Mouse (Mus musculus) hindbrain, embryonic 15.5 days (tissue): ENCODE results near the gene Ubtd2. TPM values are rescaled to one million over a fixed set of nuclear protein-coding genes. Genes with fewer than 3 reads are reported as not detected.

ENCODE experiments used
- ATAC-seq: fragments of 200-750 bp; cut with Nextera tagmentation; 2 replicates; pipeline ENCODE4 v1.8.0; 2017; ENCODE audit warnings: low read depth, moderate number of reproducible peaks, moderate TSS enrichment; ENCODE audit not compliant: low FRiP score
- H3K27ac ChIP-seq: fragments of 300-500 bp; sonication (generic); replicated peaks from 2 replicates; pipeline ENCODE4 v1.5.1; 2015; ENCODE audit warnings: mild to moderate bottlenecking, inconsistent platforms
- H3K27me3 ChIP-seq: fragments of 300-500 bp; sonication (generic); 2 replicates; pipeline ENCODE4 v1.6.1; 2015; ENCODE audit warnings: control low read depth, inconsistent platforms
- H3K36me3 ChIP-seq: fragments of 300-500 bp; sonication (generic); 2 replicates; pipeline ENCODE4 v1.6.1; 2015; ENCODE audit warnings: control low read depth, inconsistent platforms
- H3K4me1 ChIP-seq: fragments of 300-500 bp; sonication (generic); replicated peaks from 2 replicates; pipeline ENCODE4 v1.6.1; 2015; ENCODE audit warnings: control low read depth, inconsistent platforms
- H3K4me2 ChIP-seq: fragments of 300-500 bp; sonication (generic); 2 replicates; pipeline ENCODE4 v1.6.1; 2015; ENCODE audit warnings: moderate library complexity, mild to moderate bottlenecking, inconsistent platforms
- H3K4me3 ChIP-seq: fragments of 300-500 bp; sonication (generic); 2 replicates; pipeline ENCODE4 v1.5.1; 2015; ENCODE audit warnings: mild to moderate bottlenecking, inconsistent platforms
- H3K9ac ChIP-seq: fragments of 300-500 bp; sonication (generic); 2 replicates; pipeline ENCODE4 v1.6.1; 2015; ENCODE audit warnings: inconsistent platforms
- H3K9me3 ChIP-seq: fragments of 300-500 bp; sonication (generic); 2 replicates; pipeline ENCODE4 v1.6.1; 2016; ENCODE audit warnings: control low read depth, inconsistent platforms
- WGBS: fragments of 180-500 bp; shearing (Covaris S2); methylation state at CpG from one replicate; pipeline ENCODE4 v1.1.7; 2015; 5-methylcytosine and 5-hydroxymethylcytosine counted together
- polyA plus RNA-seq: library from polyadenylated mRNA; unstranded; fragments of >200 nt; fragmentation: Nextera tagmentation; extraction: Ambion mirVana; gene quantifications from 2 replicates; pipeline ENCODE4 v1.2.1, GENCODE M21; 2015

Gene Ubtd2
- 46.6 and 46.9 TPM in 2 replicates for polyA plus RNA-seq

DNA sequence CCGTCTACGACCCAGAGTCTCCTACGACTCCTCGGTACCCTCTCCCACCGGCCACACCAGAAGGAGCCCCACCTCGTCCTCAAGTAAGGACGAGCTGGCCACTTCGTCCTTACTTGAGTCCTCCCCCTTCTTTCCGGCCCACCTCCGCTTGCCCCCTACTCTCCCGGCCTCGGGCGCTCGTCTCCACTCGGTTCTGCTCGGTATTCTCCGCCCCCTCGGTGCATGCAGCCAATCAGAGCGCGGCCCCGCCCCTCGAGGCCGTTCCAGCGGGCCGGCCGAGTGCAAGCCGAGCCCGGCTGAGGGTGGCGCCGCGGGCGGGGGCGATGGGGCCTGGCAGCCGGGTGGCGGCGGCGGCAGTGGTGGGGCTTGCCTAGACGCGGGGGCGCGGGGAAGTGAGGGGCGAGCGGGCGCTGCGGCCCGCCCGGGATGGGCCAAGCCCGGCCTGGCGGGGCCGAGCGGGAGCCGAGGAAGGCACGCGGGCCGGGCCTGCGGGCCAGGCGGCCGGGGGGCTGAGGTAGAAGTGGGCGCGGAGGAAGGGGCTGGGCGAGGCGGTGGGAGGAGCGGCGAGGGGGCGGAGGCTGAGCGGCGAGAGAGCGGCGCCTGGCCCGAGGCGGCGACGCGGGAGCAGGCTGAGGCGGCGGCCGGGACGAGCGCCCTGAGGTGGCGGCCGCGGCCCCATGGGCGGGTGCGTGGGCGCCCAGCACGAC, at the start of gene Ubtd2:
Gene Ubtd2 (plus strand): TSS at position 571 of the 707 bp plus-strand sequence.
- Histone ChIP-seq H3K36me3 (no peaks in the 10 kb centered on the region), H3K4me2 (peak within 1 kb of the TSS; percentile 83), H3K9ac (peak within 1 kb of the TSS; percentile 72), H3K9me3 (no peaks in the 10 kb centered on the region), H3K4me3 (peak within 1 kb of the TSS; percentile 91), H3K4me1 (peaks cover 23% of the 10 kb centered on the region), H3K27me3 (no peaks in the 10 kb centered on the region), H3K27ac (peak within 1 kb of the TSS; percentile 94)
- WGBS: under 1% methylated on average over 62 of the region's 86 CpGs
- ATAC-seq: peak; percentile 98

DNA sequence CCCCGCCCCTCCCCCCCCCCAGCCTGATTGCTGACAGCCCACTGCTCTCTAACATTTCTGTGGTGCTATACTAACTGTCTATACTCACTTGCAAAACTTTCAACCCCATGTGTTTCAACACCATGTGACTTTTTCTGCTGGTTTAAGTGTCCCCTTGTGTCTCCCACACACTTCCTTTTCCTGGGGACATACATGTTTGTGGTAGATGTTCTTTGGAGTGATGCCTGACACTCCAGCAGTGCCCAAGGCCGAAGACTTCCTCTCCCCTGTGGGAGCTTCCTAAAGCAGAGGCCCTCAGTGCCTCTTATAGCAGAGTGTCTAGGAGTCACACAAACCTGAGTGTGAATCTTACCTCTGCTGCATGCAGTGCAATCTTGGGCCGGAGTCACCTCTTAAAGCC, 47.3 kb upstream of the Ubtd2 start:
- H3K27me3 ChIP-seq: no peaks in the 10 kb centered on the region
- ATAC-seq: no peak
- H3K4me2 ChIP-seq: no peak overlapping the region
- no peaks in the 10 kb centered on the region for H3K9me3 ChIP-seq
- H3K27ac ChIP-seq: no peak overlapping the region
- H3K9ac ChIP-seq: no peak overlapping the region
- H3K4me1 ChIP-seq: peaks cover 10% of the 10 kb centered on the region
- WGBS: 83% methylated on average over 3 of the region's 3 CpGs
- H3K36me3 ChIP-seq: peaks cover 15% of the 10 kb centered on the region; the same call in 1 of the 2 replicates
- no peak overlapping the region for H3K4me3 ChIP-seq

DNA sequence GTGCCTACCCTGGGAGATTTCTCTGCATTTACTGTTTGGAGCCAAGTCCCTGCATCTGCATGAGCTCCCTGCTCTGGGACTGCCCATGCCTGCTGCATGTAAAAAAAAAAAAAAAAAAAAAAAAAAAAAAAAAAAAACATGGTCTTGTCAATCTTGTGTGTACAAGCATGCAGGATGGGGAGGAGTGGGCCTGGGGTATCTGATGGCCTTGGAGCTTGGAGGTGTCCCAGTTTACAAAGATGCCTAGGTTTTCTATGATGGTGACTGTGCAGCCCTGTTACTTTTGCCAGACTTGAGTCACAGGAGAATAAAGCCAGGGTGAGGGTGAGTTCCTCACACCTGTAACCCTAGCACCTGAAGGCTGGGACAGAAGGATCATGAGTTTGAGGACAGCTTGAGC, 46.1 kb upstream of the Ubtd2 start:
- H3K4me2 ChIP-seq: no peak overlapping the region
- peaks cover 23% of the 10 kb centered on the region; the same call in 1 of the 2 replicates for H3K36me3 ChIP-seq
- H3K27ac ChIP-seq: no peak overlapping the region
- no peaks in the 10 kb centered on the region for H3K27me3 ChIP-seq
- no peak overlapping the region for H3K9ac ChIP-seq
- no peaks in the 10 kb centered on the region for H3K9me3 ChIP-seq
- peaks cover 10% of the 10 kb centered on the region for H3K4me1 ChIP-seq
- ATAC-seq: no peak
- H3K4me3 ChIP-seq: no peak overlapping the region

- Histone ChIP-seq H3K4me2 (no peak overlapping the region), H3K4me3 (no peak overlapping the region), H3K36me3 (peaks cover 32% of the 10 kb centered on the region), H3K27me3 (no peaks in the 10 kb centered on the region), H3K9ac (no peak overlapping the region), H3K4me1 (peaks cover 8% of the 10 kb centered on the region), H3K27ac (peak overlapping the region; percentile 51; the same call in 1 of the 2 replicates), H3K9me3 (no peaks in the 10 kb centered on the region)
- ATAC-seq: no peak
- 83% methylated on average over 11 of the region's 11 CpGs for WGBS
Measured at GRCm38 (mm10) chr11:32409823-32410562, 45.2 kb upstream of the Ubtd2 start.

DNA sequence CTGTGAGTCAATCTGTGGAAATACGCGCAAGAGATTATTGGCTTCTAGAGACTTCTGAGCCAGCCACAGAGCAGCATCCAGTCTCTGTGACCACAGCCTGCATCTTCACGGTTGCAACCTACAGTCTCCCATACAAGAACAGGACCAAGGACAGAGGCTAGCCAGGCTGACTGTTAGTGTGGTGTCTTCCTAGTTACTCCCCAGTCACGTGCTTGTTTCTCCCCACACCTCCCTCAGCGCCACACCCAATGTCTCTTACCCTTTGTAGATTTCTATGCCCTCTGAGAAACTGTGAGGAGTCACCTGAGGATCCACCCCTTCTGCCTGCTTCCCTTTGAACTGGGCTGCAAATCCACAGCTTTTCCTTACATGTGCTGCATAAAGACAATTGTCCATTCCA, 35.2 kb upstream of the Ubtd2 start:
- Histone ChIP-seq H3K27ac (no peak overlapping the region), H3K4me2 (no peak overlapping the region), H3K9ac (no peak overlapping the region), H3K27me3 (no peaks in the 10 kb centered on the region), H3K36me3 (peaks cover 75% of the 10 kb centered on the region), H3K4me3 (no peak overlapping the region), H3K9me3 (no peaks in the 10 kb centered on the region), H3K4me1 (no peaks in the 10 kb centered on the region)
- no peak for ATAC-seq
- WGBS: 82% methylated on average over 5 of the region's 5 CpGs

DNA sequence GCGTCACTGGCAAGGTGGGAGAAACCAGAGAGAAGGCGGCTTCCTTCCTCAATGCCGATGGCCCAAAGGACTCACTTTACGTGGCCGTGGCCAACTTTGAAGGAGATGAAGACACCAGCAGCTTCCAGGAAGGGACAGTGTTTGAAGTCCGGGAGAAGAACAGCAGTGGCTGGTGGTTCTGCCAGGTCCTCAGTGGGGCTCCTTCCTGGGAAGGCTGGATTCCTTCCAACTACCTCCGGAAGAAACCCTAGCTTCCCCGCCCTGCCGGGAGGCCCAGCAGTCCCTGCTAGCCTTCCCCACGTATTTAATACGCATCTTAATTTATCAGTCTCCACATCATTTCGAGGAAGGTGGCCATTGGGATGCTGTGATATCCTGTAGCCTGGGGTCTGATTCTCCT, 31.9 kb upstream of the Ubtd2 start:
- Histone ChIP-seq H3K27ac (no peak overlapping the region), H3K4me2 (no peak overlapping the region), H3K4me3 (no peak overlapping the region), H3K9ac (no peak overlapping the region), H3K4me1 (no peaks in the 10 kb centered on the region), H3K9me3 (no peaks in the 10 kb centered on the region), H3K36me3 (peaks cover 48% of the 10 kb centered on the region), H3K27me3 (no peaks in the 10 kb centered on the region)
- no peak for ATAC-seq
- WGBS: 71% methylated on average over 12 of the region's 12 CpGs

GRCm38 (mm10) chr11:32424600-32424999, 30.6 kb upstream of the Ubtd2 start:
- Histone ChIP-seq H3K9me3 (no peaks in the 10 kb centered on the region), H3K4me1 (no peaks in the 10 kb centered on the region), H3K27ac (no peak overlapping the region), H3K27me3 (no peaks in the 10 kb centered on the region), H3K9ac (no peak overlapping the region), H3K36me3 (peaks cover 41% of the 10 kb centered on the region), H3K4me2 (no peak overlapping the region), H3K4me3 (no peak overlapping the region)
- 84% methylated on average over 4 of the region's 4 CpGs for WGBS
- ATAC-seq: no peak

GRCm38 (mm10) chr11:32425043-32425658, 30.0 kb upstream of the Ubtd2 start:
- H3K4me1 ChIP-seq: no peaks in the 10 kb centered on the region
- H3K27ac ChIP-seq: no peak overlapping the region
- no peak overlapping the region for H3K4me2 ChIP-seq
- no peaks in the 10 kb centered on the region for H3K9me3 ChIP-seq
- WGBS: 83% methylated on average over 10 of the region's 10 CpGs
- no peak for ATAC-seq
- peaks cover 38% of the 10 kb centered on the region for H3K36me3 ChIP-seq
- no peak overlapping the region for H3K4me3 ChIP-seq
- H3K27me3 ChIP-seq: no peaks in the 10 kb centered on the region
- no peak overlapping the region for H3K9ac ChIP-seq

GRCm38 (mm10) chr11:32427537-32427936, 27.6 kb upstream of the Ubtd2 start:
- no peak overlapping the region for H3K4me3 ChIP-seq
- no peak overlapping the region for H3K4me2 ChIP-seq
- H3K4me1 ChIP-seq: no peaks in the 10 kb centered on the region
- H3K36me3 ChIP-seq: peaks cover 18% of the 10 kb centered on the region
- 89% methylated on average over 7 of the region's 7 CpGs for WGBS
- ATAC-seq: no peak
- H3K9ac ChIP-seq: no peak overlapping the region
- H3K27me3 ChIP-seq: no peaks in the 10 kb centered on the region
- no peaks in the 10 kb centered on the region for H3K9me3 ChIP-seq
- H3K27ac ChIP-seq: no peak overlapping the region

GRCm38 (mm10) chr11:32435410-32436060, 19.6 kb upstream of the Ubtd2 start:
- Histone ChIP-seq H3K4me2 (no peak overlapping the region), H3K9me3 (no peaks in the 10 kb centered on the region), H3K27ac (no peak overlapping the region), H3K27me3 (no peaks in the 10 kb centered on the region), H3K36me3 (no peaks in the 10 kb centered on the region), H3K9ac (no peak overlapping the region), H3K4me1 (no peaks in the 10 kb centered on the region), H3K4me3 (no peak overlapping the region)
- no peak for ATAC-seq
- 75% methylated on average over 6 of the region's 6 CpGs for WGBS

DNA sequence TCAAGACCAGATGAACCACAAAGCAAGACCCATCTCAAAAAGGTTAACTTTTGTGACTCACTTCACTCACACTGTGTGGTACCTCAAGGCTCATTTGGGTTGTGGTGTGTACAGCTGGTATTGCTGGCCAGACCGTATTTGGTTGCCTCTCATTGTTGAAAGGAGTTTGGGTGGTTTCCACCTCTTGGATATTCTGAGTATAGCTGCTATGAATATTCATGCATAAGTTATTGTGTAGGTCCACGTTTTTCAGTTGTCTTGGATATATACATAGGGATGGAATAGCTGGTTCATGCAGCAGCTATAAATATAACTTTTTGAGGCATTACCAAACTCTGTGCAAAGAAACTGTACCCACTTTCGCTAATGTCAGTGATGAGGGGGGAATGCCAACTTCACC, 12.6 kb upstream of the Ubtd2 start:
- H3K9me3 ChIP-seq: no peaks in the 10 kb centered on the region

GRCm38 (mm10) chr11:32444266-32444665, 10.9 kb upstream of the Ubtd2 start:
- Histone ChIP-seq H3K4me2 (no peak overlapping the region), H3K27ac (no peak overlapping the region), H3K36me3 (no peaks in the 10 kb centered on the region), H3K4me1 (no peaks in the 10 kb centered on the region), H3K4me3 (no peak overlapping the region), H3K9ac (no peak overlapping the region), H3K27me3 (no peaks in the 10 kb centered on the region), H3K9me3 (no peaks in the 10 kb centered on the region)
- no peak for ATAC-seq
- WGBS: 2% methylated on average over 1 of the region's 1 CpGs

More for the DNA sequence above, 12.6 kb upstream of the Ubtd2 start:
- no peaks in the 10 kb centered on the region for H3K36me3 ChIP-seq
- H3K4me2 ChIP-seq: no peak overlapping the region
- H3K9ac ChIP-seq: no peak overlapping the region
- H3K4me1 ChIP-seq: no peaks in the 10 kb centered on the region
- ATAC-seq: no peak
- no peaks in the 10 kb centered on the region for H3K27me3 ChIP-seq
- no peak overlapping the region for H3K27ac ChIP-seq
- H3K4me3 ChIP-seq: no peak overlapping the region
- 80% methylated on average over 3 of the region's 3 CpGs for WGBS
